Mouse (Mus musculus): ENCODE results near the gene Bcl11a. TPM values are rescaled to one million over a fixed set of nuclear protein-coding genes. Genes with fewer than 3 reads are reported as not detected.

Bcl11a gene
- polyA plus RNA-seq, 1 experiment, result 6.5 TPM

GRCm38 (mm10) chr11:24081687-24082384 lies 4.0 kb downstream of the Bcl11a start:
- Histone ChIP-seq H3K27me3 (ENCODE audit: control insufficient read depth, insufficient read depth, low read length) (peaks cover 9% of the 10 kb centered on the region), H3K4me3 (ENCODE audit: control insufficient read depth, low read depth, low read length) (peak overlapping the region; percentile 94), H3K4me1 (ENCODE audit: control insufficient read depth, insufficient read depth, low read length) (peaks cover 29% of the 10 kb centered on the region), H3K36me3 (ENCODE audit: control insufficient read depth, insufficient read depth, low read length) (no peaks in the 10 kb centered on the region), H3K27ac (ENCODE audit: control insufficient read depth, insufficient read depth, low read depth, low read length) (no peak overlapping the region; the same call in 1 of the 2 replicates)
- 0 out of 2 replicates have a peak, but pooled peaks have one; percentile 0 for TF ChIP-seq POLR2A (IDR thresholded peaks at IDR 0.05; ENCODE audit: control insufficient read depth, low read depth, low read length)
- TF ChIP-seq CTCF (IDR thresholded peaks at IDR 0.05; ENCODE audit: control insufficient read depth, insufficient read depth, insufficient replicate concordance, low read depth, low read length), result no peak

DNA sequence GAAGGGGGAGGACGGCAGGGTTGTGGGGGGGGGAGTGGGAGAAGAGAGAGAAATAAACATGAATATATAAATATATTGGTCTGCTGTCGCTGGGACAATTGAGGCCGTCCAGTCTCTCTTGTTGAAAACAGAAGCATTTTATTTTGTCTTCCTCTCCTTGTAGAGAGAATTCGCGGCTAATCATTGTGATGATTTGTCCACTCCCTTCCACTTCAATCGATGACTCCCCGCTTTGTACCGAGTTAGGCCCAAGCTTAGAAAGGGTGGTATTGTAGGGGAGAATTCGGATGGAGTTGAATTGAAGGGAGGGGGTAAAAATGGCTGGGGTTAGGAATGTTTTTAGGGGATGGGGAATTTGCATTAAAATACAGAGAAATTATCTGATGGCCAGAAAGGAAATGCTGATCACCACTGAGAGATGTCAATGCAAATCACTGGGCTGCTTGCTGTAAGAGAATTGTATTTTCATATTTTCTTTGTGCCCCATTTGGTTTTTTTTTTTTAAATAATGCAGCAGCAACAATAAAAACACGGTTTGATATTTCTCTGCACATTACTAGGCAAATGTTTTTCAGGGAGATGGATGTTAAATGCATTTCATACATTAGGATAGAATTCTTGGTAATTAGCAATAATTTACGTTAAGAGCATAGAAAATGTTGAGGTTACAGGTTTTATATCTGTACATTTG lies 4.7 kb downstream of the Bcl11a start:
- Histone ChIP-seq H3K4me3 (ENCODE audit: control insufficient read depth, low read depth, low read length) (peak overlapping the region; percentile 94), H3K4me1 (ENCODE audit: control insufficient read depth, insufficient read depth, low read length) (peaks cover 25% of the 10 kb centered on the region), H3K36me3 (ENCODE audit: control insufficient read depth, insufficient read depth, low read length) (no peaks in the 10 kb centered on the region), H3K27me3 (ENCODE audit: control insufficient read depth, insufficient read depth, low read length) (peaks cover 7% of the 10 kb centered on the region), H3K27ac (ENCODE audit: control insufficient read depth, insufficient read depth, low read depth, low read length) (no peak overlapping the region)
- TF ChIP-seq CTCF (IDR thresholded peaks at IDR 0.05; ENCODE audit: control insufficient read depth, insufficient read depth, insufficient replicate concordance, low read depth, low read length) (no peak), POLR2A (IDR thresholded peaks at IDR 0.05; ENCODE audit: control insufficient read depth, low read depth, low read length) (no peak)

- Histone ChIP-seq H3K4me3 (ENCODE audit: control insufficient read depth, low read depth, low read length) (no peak overlapping the region; the same call in 1 of the 2 replicates), H3K27ac (ENCODE audit: control insufficient read depth, insufficient read depth, low read depth, low read length) (no peak overlapping the region), H3K4me1 (ENCODE audit: control insufficient read depth, insufficient read depth, low read length) (peaks cover 25% of the 10 kb centered on the region), H3K36me3 (ENCODE audit: control insufficient read depth, insufficient read depth, low read length) (no peaks in the 10 kb centered on the region), H3K27me3 (ENCODE audit: control insufficient read depth, insufficient read depth, low read length) (peaks cover 4% of the 10 kb centered on the region)
- TF ChIP-seq CTCF (IDR thresholded peaks at IDR 0.05; ENCODE audit: control insufficient read depth, insufficient read depth, insufficient replicate concordance, low read depth, low read length) (no peak), POLR2A (IDR thresholded peaks at IDR 0.05; ENCODE audit: control insufficient read depth, low read depth, low read length) (no peak)
These were observed 5.2 kb downstream of the Bcl11a start for GRCm38 (mm10) chr11:24083076-24083405.

DNA sequence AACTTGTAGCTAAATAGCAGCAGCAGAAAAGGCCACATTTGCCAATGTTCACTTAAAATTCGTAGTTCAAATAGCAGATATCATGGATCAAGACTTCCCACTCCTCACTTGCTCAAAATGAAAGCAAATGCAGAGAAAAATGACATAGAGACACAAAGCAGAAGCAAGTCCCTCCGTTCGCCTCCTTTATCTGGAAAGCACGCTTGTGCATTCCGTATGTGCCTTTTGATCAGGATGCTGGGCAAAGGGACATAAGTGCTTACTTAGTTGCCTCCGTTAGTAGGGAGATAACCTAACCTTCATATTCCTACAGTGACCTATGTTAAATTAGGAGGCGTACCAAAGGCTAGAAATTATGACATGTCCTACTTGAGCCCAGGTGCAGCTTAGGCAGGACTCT lies 5.6 kb downstream of the Bcl11a start:
- no peak overlapping the region for H3K27ac ChIP-seq (ENCODE audit: control insufficient read depth, insufficient read depth, low read depth, low read length)
- TF ChIP-seq CTCF (IDR thresholded peaks at IDR 0.05; ENCODE audit: control insufficient read depth, insufficient read depth, insufficient replicate concordance, low read depth, low read length) (no peak), POLR2A (IDR thresholded peaks at IDR 0.05; ENCODE audit: control insufficient read depth, low read depth, low read length) (no peak)
- H3K4me1 ChIP-seq (ENCODE audit: control insufficient read depth, insufficient read depth, low read length), result peaks cover 25% of the 10 kb centered on the region
- H3K36me3 ChIP-seq (ENCODE audit: control insufficient read depth, insufficient read depth, low read length), result no peaks in the 10 kb centered on the region
- H3K27me3 ChIP-seq (ENCODE audit: control insufficient read depth, insufficient read depth, low read length), result peaks cover 4% of the 10 kb centered on the region
- H3K4me3 ChIP-seq (ENCODE audit: control insufficient read depth, low read depth, low read length), result peak overlapping the region; percentile 65

DNA sequence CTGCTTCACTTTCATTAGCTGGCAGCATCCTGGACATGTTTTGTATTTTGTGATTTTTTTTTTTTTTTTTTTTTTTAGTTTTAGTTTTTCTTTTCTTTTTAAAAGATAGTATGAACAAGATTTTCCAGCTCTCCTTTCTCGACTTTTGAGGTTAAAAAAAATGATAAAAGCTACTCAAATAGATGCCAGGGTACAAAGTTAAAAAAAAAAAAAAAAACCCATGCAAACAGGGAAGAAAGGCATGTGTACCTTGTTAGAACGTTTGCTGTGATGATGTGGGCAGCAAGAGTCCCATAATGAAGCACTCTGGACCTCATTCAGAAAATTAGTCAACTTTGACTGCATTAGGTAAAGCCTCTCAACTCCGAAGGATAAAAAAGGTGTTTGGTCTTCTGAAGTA lies 6.2 kb downstream of the Bcl11a start:
- Histone ChIP-seq H3K27ac (ENCODE audit: control insufficient read depth, insufficient read depth, low read depth, low read length) (no peak overlapping the region), H3K4me1 (ENCODE audit: control insufficient read depth, insufficient read depth, low read length) (peaks cover 21% of the 10 kb centered on the region), H3K4me3 (ENCODE audit: control insufficient read depth, low read depth, low read length) (no peak overlapping the region; the same call in 1 of the 2 replicates), H3K27me3 (ENCODE audit: control insufficient read depth, insufficient read depth, low read length) (peaks cover under 1% of the 10 kb centered on the region; the same call in 1 of the 2 replicates), H3K36me3 (ENCODE audit: control insufficient read depth, insufficient read depth, low read length) (no peaks in the 10 kb centered on the region)
- TF ChIP-seq POLR2A (IDR thresholded peaks at IDR 0.05; ENCODE audit: control insufficient read depth, low read depth, low read length) (no peak), CTCF (IDR thresholded peaks at IDR 0.05; ENCODE audit: control insufficient read depth, insufficient read depth, insufficient replicate concordance, low read depth, low read length) (no peak)

DNA sequence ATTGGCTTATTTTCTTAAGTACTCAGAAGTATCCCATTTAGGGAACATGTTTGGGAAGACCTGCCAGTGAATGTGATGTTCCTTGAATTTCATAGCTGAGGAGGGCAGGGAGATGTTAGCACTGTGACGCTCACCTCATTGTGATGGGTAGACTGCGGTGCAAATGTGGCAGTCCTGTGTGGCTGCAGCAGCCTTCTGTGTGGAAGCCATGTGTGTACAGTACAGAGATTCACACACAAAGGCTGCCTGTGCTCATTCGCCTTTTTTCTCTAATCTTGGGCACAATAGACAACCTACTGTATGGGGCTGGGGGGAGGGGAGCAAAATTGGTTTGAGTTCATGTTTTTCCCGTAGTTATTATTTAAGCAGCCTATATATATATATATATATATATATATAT lies 6.7 kb downstream of the Bcl11a start:
- H3K36me3 ChIP-seq (ENCODE audit: control insufficient read depth, insufficient read depth, low read length), result no peaks in the 10 kb centered on the region
- H3K27ac ChIP-seq (ENCODE audit: control insufficient read depth, insufficient read depth, low read depth, low read length), result no peak overlapping the region
- peak overlapping the region; percentile 25; the same call in 1 of the 2 replicates for H3K4me3 ChIP-seq (ENCODE audit: control insufficient read depth, low read depth, low read length)
- no peaks in the 10 kb centered on the region for H3K27me3 ChIP-seq (ENCODE audit: control insufficient read depth, insufficient read depth, low read length)
- TF ChIP-seq POLR2A (IDR thresholded peaks at IDR 0.05; ENCODE audit: control insufficient read depth, low read depth, low read length) (no peak; the same call in 1 of the 2 replicates), CTCF (IDR thresholded peaks at IDR 0.05; ENCODE audit: control insufficient read depth, insufficient read depth, insufficient replicate concordance, low read depth, low read length) (no peak)
- H3K4me1 ChIP-seq (ENCODE audit: control insufficient read depth, insufficient read depth, low read length), result peaks cover 18% of the 10 kb centered on the region

GRCm38 (mm10) chr11:24085986-24086385 lies 8.1 kb downstream of the Bcl11a start:
- no peaks in the 10 kb centered on the region for H3K36me3 ChIP-seq (ENCODE audit: control insufficient read depth, insufficient read depth, low read length)
- H3K4me1 ChIP-seq (ENCODE audit: control insufficient read depth, insufficient read depth, low read length), result peaks cover 8% of the 10 kb centered on the region
- no peak overlapping the region for H3K27ac ChIP-seq (ENCODE audit: control insufficient read depth, insufficient read depth, low read depth, low read length)
- peak overlapping the region; percentile 7; the same call in 1 of the 2 replicates for H3K4me3 ChIP-seq (ENCODE audit: control insufficient read depth, low read depth, low read length)
- no peaks in the 10 kb centered on the region for H3K27me3 ChIP-seq (ENCODE audit: control insufficient read depth, insufficient read depth, low read length)
- TF ChIP-seq POLR2A (IDR thresholded peaks at IDR 0.05; ENCODE audit: control insufficient read depth, low read depth, low read length) (no peak), CTCF (IDR thresholded peaks at IDR 0.05; ENCODE audit: control insufficient read depth, insufficient read depth, insufficient replicate concordance, low read depth, low read length) (no peak)
